Mouse (Mus musculus): ENCODE results near the gene Dab2ip.

Dab2ip gene

DNA sequence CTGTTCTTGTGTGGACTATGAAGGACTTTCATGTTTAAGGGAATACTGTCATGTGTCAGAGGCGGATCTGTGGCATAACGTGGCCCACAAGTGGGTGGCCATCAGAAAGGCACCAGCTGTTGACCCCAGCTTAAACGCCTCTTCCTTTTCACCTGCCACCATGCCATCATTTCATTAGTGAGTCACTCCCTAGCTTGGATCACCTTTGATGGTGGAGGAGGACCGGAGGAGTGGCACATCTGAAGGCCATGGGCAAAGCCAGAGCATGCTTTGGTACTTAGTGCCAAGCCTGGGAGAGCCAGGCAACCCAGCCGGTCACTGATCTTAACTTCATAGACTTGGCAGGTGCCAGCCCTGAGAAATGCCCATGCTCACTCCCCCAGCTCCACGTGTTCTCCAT, 96.7 kb downstream of the Dab2ip start:
- no peak for DNase-seq (ENCODE audit: low read depth)

- DNase-seq (ENCODE audit: low read depth), result no peak
These were observed 97.9 kb downstream of the Dab2ip start for GRCm38 (mm10) chr2:35655996-35656395.

GRCm38 (mm10) chr2:35658311-35658710, 100.2 kb downstream of the Dab2ip start:
- DNase-seq (ENCODE audit: low read depth), result no peak

DNA sequence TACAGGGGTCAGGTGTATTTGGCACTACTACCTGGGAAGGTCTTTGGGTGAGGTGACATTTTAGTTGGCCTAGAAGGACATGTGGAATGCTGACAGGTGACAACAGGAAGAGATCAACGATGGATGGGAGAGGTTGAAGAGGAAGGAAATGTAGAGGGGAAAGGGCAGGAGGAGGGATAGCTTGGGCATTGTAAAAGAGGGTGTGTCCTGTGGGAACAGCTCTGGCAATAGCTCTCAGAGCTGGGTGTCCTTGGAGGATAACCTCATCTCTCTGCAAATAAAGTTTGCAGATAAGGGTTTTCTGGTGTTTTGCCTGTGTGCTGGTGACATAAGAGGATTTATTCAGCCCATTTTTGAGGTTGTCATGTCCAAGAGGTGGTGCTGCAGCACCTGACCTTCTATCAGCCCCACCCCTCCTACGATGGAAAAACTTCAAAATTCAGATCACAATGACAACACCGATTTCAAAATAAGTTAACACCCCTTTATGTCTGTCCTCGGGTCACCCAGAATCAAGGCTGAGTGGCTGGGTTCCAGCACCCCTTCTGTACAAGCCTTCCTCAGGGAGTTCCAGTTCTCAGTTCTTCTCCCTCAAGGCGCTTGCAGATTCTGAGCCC, 101.6 kb downstream of the Dab2ip start:
- DNase-seq (ENCODE audit: low read depth), result no peak

DNA sequence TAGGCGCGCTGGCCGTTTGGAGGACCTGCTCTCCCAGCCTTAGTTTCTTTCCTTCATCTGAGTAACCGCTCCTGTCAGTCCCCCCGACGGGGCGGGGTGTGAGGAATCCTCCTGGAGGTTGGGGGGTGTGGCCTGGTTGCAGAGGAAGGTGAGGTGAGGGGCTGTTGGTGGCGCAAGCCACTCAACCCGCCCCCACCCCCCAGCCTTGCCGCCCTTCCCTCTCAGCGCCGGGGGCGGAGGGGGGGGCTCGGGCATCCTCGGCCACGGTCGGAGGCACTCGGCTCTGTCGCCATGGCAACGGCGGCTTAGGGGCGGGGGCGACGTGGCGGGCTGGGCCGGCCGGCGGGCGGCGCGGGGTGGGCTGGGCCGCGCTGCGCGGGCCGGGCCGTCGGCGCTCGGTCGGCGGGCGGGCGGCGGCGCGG, 102.9 kb downstream of the Dab2ip start:
- DNase-seq (ENCODE audit: low read depth), result peak; percentile 64

DNA sequence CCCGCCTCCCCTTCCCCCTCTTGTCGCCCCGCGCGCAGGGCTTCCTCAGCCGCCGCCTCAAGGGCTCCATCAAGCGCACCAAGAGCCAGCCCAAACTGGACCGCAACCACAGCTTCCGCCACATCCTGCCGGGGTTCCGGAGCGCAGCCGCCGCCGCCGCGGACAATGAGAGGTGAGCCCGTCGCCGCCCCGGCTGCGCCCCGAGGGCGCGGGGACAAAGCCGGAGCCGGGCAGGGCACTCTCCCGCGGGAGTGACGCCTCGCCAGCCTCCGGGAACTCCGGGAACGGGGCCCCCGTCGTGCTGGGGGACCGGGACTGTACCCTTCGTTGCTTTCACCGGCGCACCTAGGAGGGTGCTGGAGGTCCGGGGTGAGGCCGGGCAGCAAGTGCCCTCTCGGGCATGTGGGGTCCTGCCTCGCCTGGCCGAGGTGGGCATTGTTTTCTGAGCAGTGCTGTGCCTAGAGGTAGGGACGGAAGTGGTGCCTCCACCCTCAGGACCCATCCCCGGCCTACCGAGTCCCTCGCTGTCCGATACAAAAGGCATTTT, 103.5 kb downstream of the Dab2ip start:
- DNase-seq (ENCODE audit: low read depth), result peak; percentile 83

DNA sequence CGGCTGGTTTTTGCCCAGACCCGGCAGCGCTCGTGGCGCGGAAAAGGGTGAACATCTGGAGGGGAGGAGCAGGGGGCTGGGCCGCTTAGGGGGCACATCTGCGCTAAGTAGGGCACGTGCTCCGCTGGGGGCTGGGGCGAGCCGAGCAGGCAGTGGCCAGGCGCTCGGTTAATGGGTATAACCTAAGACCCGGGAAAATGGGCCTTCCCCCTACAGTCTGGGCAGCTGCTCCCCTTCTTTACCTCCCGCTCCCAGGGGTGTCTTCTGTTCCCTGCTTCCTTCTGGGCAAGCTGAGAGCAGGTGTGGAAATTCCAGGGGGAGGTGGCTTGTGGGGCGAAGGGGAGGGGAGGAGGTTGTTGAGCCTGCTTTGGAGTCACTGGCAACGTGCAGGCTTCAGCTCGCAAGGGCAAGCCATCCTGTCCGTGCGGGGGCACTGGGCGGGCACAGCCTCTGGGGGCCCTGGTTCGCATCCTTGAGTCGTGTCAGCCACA, 104.0 kb downstream of the Dab2ip start:
- peak; percentile 38 for DNase-seq (ENCODE audit: low read depth)

DNA sequence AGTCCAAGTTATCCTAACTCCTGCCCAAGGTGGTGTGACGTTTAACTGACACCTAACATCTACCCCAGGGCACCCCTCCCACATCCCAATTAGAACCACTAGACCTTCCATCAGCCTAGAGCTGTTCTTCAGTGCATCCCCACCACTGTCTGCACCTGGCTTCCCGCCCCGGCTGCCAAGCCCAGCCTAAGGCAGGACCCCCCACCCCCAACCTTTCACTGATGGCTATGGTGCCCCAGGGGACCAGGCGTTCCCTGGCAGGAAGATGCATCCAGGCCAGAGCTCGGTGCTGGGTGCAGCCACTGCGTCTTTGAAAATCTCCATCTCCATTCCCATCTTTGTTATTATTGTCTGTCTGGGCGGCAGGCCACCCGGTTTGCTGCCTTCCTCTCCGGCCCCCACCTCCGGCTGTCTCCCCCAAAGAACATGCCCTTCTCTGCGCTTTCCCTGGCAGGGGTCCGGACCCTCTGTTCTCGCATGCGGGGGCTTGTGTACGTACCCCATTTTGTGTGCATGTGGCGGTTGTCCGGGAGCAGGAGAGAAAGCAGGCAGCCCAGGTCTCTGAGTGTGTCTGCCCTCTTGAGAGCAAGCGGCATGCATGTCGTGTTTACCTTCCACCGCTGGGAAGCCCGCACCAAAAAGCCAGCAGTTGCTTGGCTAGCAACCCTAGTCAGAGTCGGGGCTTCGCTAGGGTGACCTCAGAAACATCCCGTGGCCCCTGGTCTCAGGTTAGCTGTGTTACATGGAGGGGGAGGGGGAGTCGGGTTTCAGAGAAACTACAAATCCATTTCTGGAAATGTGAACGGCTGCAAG, 104.9 kb downstream of the Dab2ip start:
- no peak for DNase-seq (ENCODE audit: low read depth)

GRCm38 (mm10) chr2:35667746-35668145, 109.7 kb downstream of the Dab2ip start:
- no peak for DNase-seq (ENCODE audit: low read depth)

- no peak for DNase-seq (ENCODE audit: low read depth)
These were observed 111.2 kb downstream of the Dab2ip start for GRCm38 (mm10) chr2:35669217-35669616.

DNA sequence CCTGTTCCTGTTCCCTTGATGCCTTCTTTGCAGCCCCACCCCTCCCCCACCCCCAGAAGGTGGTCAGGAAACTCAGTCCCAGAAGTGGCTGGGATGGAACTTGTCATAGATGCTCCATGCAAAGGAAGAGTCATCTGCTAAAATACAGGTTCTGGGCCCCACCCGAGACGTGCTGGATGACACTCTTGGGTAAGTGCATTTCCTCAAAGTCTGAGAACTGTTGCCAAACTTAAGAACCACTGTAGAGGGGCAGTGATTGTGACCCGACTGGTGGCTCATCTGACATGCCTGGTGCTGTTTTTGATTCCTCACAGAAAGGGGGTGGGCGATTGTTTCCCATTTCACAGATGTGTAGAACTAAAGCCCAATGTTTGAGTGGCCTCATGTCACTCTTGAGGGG, 111.7 kb downstream of the Dab2ip start:
- no peak for DNase-seq (ENCODE audit: low read depth)

- DNase-seq (ENCODE audit: low read depth), result no peak
These were observed 112.2 kb downstream of the Dab2ip start for GRCm38 (mm10) chr2:35670300-35670699.

DNA sequence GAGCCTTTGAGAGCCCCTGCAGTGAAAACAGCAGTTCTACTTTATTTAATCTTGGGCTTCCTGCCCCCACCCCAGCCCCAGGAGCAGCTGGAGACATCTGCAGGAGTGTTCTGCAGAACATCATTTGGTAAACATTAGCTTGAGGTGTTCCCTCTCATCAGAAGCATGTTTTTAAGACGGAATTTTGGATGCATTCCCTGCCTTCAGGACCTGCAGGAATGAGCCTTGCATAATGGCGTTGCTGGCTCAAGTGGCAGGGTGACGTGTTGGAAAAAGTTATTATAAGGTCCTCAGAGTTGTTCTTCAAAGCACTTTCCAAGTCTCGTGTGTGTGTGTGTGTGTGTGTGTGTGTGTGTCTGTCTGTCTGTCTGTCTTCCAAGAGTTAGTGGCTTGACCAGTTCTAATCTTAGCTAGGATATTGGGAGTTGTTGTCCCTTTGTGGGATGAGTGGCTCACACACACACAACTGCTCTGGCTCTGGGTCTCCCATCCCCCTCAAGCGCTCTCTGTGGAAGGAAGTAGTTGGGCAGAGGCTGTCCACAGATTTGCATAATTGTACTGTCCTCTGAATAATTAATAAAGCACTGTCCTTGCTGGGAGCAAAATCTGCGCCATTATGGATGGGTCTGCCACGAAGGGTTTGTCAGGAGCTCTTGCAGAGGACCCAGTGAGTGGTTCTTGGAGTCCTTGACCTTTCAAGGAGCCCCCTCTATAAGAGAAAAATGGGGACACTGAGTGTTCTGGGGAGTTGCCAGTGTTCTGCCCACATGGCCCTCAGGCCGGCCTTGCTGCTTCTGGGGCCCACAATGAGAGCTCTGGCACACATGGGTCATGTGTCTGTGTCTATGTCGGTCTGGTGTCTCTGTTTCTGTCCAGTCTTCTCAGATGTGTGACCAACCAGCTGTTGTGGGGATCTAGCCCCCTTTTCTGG, 114.2 kb downstream of the Dab2ip start:
- DNase-seq (ENCODE audit: low read depth), result no peak

- DNase-seq (ENCODE audit: low read depth), result no peak
These were observed 115.1 kb downstream of the Dab2ip start for GRCm38 (mm10) chr2:35673181-35673580.

- DNase-seq (ENCODE audit: low read depth), result no peak
These were observed 115.9 kb downstream of the Dab2ip start for GRCm38 (mm10) chr2:35673986-35674385.

- no peak for DNase-seq (ENCODE audit: low read depth)
These were observed 116.4 kb downstream of the Dab2ip start for GRCm38 (mm10) chr2:35674431-35674830.

DNA sequence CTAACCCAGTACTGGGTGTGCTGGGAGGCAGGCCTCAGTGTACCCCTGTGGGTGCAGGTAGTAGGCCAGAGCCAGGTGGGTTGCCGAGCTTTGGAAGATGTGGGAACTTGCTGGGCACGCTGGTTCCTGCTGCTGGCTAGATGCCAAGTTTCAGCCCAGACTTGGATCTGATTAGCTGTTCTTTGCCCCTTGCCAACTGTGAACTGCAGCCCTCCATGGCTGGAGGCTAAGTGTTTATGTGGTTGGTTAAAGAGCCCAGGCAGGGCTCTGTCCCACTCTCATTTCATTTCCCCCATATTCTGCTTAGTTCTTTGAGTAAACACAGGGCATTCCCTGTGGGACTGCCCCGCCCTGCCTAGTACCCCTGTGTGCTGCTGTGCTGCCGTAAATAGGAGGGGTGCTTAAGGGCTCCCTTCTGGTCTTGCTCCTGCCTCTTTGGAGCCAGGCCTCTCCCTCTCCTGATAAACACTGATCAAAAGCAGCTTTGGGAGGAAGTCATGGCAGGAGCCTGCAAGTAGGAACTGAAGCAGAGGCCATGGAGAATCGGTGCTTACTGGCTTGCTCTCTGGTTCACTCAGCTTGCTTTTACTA, 118.1 kb downstream of the Dab2ip start:
- DNase-seq (ENCODE audit: low read depth), result no peak

DNA sequence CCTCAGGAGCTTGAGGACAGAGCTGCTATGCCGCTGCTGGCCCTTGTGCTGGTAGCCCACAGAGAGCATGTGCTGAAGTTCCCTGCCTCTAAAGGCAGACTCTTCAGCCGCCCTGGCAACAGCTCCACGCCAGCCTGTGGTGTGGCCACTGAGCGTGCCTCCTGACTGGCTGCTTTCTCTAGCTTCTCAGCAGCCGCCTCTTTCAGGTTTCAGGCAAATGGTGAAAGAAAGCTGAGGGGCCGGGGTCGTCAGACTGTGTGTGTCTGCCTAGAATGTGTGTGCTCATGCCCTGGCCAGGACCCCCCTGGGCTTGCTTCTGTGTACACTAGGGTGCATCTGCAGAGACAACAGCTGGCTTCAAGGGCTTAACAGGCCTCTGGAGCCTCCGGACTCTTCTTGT, 119.8 kb downstream of the Dab2ip start:
- DNase-seq (ENCODE audit: low read depth), result no peak

- no peak for DNase-seq (ENCODE audit: low read depth)
These were observed 120.4 kb downstream of the Dab2ip start for GRCm38 (mm10) chr2:35678440-35678839.

GRCm38 (mm10) chr2:35679812-35680672, 122.0 kb downstream of the Dab2ip start:
- DNase-seq (ENCODE audit: low read depth), result peak; percentile 81

GRCm38 (mm10) chr2:35680833-35681232, 122.8 kb downstream of the Dab2ip start:
- DNase-seq (ENCODE audit: low read depth), result no peak
